Mouse (Mus musculus) embryonic facial prominence, embryonic 11.5 days (tissue): Measurements from ENCODE around the gene Ice2. TPM values are rescaled to one million over a fixed set of nuclear protein-coding genes. Genes with fewer than 3 reads are reported as not detected.

Experiments used
- ATAC-seq: fragments of 200-750 bp; cut with Nextera tagmentation; replicated peaks from 2 replicates; pipeline ENCODE4 v1.8.0; 2017; ENCODE audit warnings: low read depth; ENCODE audit not compliant: insufficient number of reproducible peaks, low FRiP score, low TSS enrichment
- DNase-seq: peaks from one replicate; pipeline ENCODE4 v3.0.0-alpha.2; 2015; ENCODE audit warnings: low spot score
- H3K27ac ChIP-seq: fragments of 300-500 bp; sonication (generic); replicated peaks from 2 replicates; pipeline ENCODE4 v1.5.1; 2014; ENCODE audit warnings: mild to moderate bottlenecking, low read depth, low read length, control low read depth
- H3K27me3 ChIP-seq: fragments of 300-500 bp; sonication (generic); 2 replicates; pipeline ENCODE4 v1.6.1; 2014; ENCODE audit warnings: mild to moderate bottlenecking, low read length, moderate library complexity, mixed read lengths; ENCODE audit not compliant: control insufficient read depth, insufficient read depth
- H3K36me3 ChIP-seq: fragments of 300-500 bp; sonication (generic); replicated peaks from 2 replicates; pipeline ENCODE4 v1.6.1; 2014; ENCODE audit warnings: low read depth, mild to moderate bottlenecking, low read length, moderate library complexity, mixed read lengths; ENCODE audit not compliant: control insufficient read depth, insufficient read depth
- H3K4me1 ChIP-seq: fragments of 300-500 bp; sonication (generic); 2 replicates; pipeline ENCODE4 v1.6.1; 2014; ENCODE audit warnings: low read length, mixed read lengths; ENCODE audit not compliant: control insufficient read depth, insufficient read depth
- H3K4me2 ChIP-seq: fragments of 300-500 bp; sonication (generic); 2 replicates; pipeline ENCODE4 v1.6.1; 2014; ENCODE audit warnings: low read depth, mild to moderate bottlenecking, control low read depth, low read length, moderate library complexity
- H3K4me3 ChIP-seq: fragments of 300-500 bp; sonication (generic); 2 replicates; pipeline ENCODE4 v1.5.1; 2014; ENCODE audit warnings: low read depth, low read length, control low read depth
- H3K9ac ChIP-seq: fragments of 300-500 bp; sonication (generic); replicated peaks from 2 replicates; pipeline ENCODE4 v1.6.1; 2014; ENCODE audit warnings: mild to moderate bottlenecking, control low read depth, low read length
- H3K9me3 ChIP-seq: fragments of 300-500 bp; sonication (generic); replicated peaks from 2 replicates; pipeline ENCODE4 v1.6.1; 2016; ENCODE audit warnings: mild to moderate bottlenecking, low read length, inconsistent platforms, mixed read lengths; ENCODE audit not compliant: control insufficient read depth
- WGBS: fragments of 180-500 bp; shearing (Covaris S2); extraction: QIAGEN DNeasy Blood & Tissue Kit; methylation state at CpG from one replicate; pipeline ENCODE4 v1.1.7; 2014; 5-methylcytosine and 5-hydroxymethylcytosine counted together
- polyA plus RNA-seq: library from polyadenylated mRNA; unstranded; fragments of >200 nt; fragmentation: Nextera tagmentation; extraction: Ambion mirVana; gene quantifications from 2 replicates; pipeline ENCODE4 v1.2.1, GENCODE M21; 2014

Ice2 gene
- polyA plus RNA-seq, 1 experiment from 2014 or later, result 32.1 TPM

- Histone ChIP-seq H3K27me3 (no peaks in the 10 kb centered on the region), H3K4me3 (no peak overlapping the region), H3K4me1 (peaks cover 4% of the 10 kb centered on the region; the same call in 1 of the 2 replicates), H3K36me3 (no peaks in the 10 kb centered on the region), H3K27ac (no peak overlapping the region), H3K9ac (no peak overlapping the region), H3K4me2 (no peak overlapping the region), H3K9me3 (no peaks in the 10 kb centered on the region)
- DNase-seq (no peak), ATAC-seq (no peak)
- WGBS, result 61% methylated on average over 3 of the region's 3 CpGs
Measured at GRCm38 (mm10) chr9:69448801-69449200, 51.1 kb downstream of the Ice2 start.

DNA sequence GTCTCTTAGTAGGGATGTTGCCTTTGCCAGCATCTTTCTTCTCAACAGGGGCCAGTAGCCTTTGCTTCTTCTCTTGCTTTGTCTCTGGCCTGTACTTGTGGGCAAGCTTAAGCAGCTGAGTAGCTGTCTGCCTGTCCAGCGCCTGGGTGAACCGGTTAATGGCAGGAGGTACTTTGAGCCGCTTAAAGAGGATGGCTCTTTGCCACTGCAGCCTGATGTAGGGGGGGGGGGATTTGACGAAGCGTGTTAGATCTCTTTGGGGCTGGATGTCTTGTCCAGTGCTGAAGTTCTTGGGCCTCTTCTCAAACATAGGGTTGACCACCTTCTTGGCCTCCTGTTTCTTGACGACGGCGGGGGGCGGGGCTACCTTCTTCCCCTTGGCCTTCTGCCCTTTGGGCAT, 52.9 kb downstream of the Ice2 start:
- Histone ChIP-seq H3K9me3 (no peaks in the 10 kb centered on the region), H3K4me1 (peaks cover 4% of the 10 kb centered on the region; the same call in 1 of the 2 replicates), H3K27me3 (no peaks in the 10 kb centered on the region), H3K4me2 (no peak overlapping the region), H3K9ac (no peak overlapping the region), H3K27ac (no peak overlapping the region), H3K4me3 (no peak overlapping the region), H3K36me3 (no peaks in the 10 kb centered on the region)
- 73% methylated on average over 9 of the region's 9 CpGs for WGBS
- no peak for DNase-seq
- ATAC-seq, result no peak

- Histone ChIP-seq H3K9ac (no peak overlapping the region), H3K4me2 (no peak overlapping the region), H3K9me3 (no peaks in the 10 kb centered on the region), H3K4me1 (peaks cover 4% of the 10 kb centered on the region; the same call in 1 of the 2 replicates), H3K27me3 (no peaks in the 10 kb centered on the region), H3K36me3 (no peaks in the 10 kb centered on the region), H3K27ac (no peak overlapping the region), H3K4me3 (no peak overlapping the region)
- 90% methylated on average over 10 of the region's 10 CpGs for WGBS
- ATAC-seq, result no peak
- no peak for DNase-seq
Measured at GRCm38 (mm10) chr9:69451886-69452810, 54.4 kb downstream of the Ice2 start.

DNA sequence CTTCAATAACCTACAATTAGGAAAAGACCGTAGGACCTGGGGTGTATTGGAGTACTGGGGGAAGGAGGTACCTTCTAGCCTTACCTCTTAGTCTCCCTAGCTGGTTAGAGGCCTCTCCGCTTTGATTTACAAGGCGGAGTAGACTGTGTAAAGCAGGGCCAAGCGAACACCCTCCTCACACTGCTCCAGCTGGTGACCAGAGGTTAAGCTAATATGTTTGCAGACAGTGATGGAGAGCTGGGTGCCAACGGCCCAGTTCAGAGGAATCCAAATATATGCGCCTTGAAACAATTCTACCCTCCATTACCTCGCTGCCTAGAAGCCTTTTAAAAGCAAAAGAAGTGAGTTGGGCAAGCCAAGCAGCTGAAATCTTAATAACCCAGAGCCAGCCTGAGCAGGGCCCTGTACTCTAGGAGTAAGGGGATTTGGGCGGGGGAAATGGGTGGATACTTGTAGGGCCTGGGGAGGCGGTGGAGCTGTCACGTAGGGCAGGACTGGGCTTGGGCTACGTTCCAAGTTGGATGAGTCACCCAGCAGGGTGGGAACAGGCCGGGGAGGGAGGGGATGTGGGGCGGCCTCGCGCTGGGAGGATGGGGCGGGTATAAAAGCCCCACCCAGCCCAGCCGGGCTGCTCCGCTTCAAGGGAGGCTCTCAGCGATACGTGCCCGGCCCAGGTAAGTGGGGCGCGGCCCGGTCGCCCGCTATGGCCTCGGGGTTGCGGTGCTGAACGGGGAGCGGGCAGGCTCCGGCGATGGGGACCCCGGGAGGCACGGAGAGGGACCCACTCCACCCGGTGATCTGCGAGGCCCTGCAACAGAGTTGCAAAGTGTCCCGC, 55.6 kb downstream of the Ice2 start, which contains the start of gene Anxa2:
Gene Anxa2, plus strand, starts transcription at position 555 of the 835 bp plus-strand sequence.
- Histone ChIP-seq H3K4me2 (peak within 1 kb of the TSS; percentile 85), H3K27ac (peak within 1 kb of the TSS; percentile 73), H3K9ac (peak within 1 kb of the TSS; percentile 78), H3K9me3 (no peaks in the 10 kb centered on the region), H3K27me3 (no peaks in the 10 kb centered on the region), H3K4me1 (peaks cover 7% of the 10 kb centered on the region), H3K36me3 (no peaks in the 10 kb centered on the region), H3K4me3 (peak within 1 kb of the TSS; percentile 61)
- 11% methylated on average over 37 of the region's 37 CpGs for WGBS
- peak; percentile 88 for ATAC-seq
- peak; percentile 79 for DNase-seq

DNA sequence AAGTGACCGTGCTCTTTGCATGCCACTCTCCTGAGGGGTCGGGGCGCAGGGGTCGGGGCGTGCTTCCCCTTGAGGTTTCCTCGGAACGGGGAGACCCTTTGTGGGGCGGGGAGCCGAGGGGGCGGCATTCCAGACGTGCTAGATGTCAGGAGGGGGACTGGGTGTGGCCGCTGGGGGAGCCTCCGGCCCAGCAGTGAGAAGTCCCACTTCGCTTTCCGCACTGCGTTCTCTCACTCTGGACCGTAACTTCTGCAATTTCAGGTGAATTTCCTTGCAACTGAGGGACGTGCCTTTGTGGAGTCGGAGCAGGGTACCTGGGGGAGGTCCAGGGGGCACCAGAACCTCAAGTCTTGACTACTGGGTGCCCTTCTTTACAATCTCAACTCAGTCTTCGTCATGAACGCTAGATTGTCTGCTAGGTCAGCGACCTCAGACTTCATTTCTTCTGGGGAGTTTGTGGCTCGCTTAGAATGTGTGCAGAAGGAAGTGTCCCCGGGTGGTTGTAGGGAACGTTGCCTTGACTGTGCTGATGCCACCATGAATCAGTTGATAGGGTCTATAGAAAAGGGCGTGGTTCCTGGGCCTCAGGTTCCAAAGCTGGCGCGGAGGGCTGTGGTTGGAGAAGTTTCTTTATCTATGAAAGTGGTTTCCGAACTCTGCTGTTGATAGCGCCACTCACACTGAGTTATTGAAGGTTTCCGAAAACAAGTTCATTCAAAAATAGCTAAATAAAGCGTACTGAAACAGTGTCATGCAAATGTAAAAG, 56.4 kb downstream of the Ice2 start:
- H3K36me3 ChIP-seq, result no peaks in the 10 kb centered on the region
- H3K4me3 ChIP-seq, result peak overlapping the region; percentile 61
- peaks cover 7% of the 10 kb centered on the region for H3K4me1 ChIP-seq
- peak overlapping the region; percentile 85 for H3K4me2 ChIP-seq
- no peak for DNase-seq
- H3K27me3 ChIP-seq, result no peaks in the 10 kb centered on the region
- no peaks in the 10 kb centered on the region for H3K9me3 ChIP-seq
- peak overlapping the region; percentile 73 for H3K27ac ChIP-seq
- no peak; the same call in 1 of the 2 replicates for ATAC-seq
- peak overlapping the region; percentile 78 for H3K9ac ChIP-seq
- 8% methylated on average over 29 of the region's 32 CpGs for WGBS

GRCm38 (mm10) chr9:69454691-69455090, 57.0 kb downstream of the Ice2 start:
- ATAC-seq (no peak), DNase-seq (no peak)
- Histone ChIP-seq H3K27me3 (no peaks in the 10 kb centered on the region), H3K4me1 (peaks cover 7% of the 10 kb centered on the region), H3K27ac (no peak overlapping the region), H3K9me3 (no peaks in the 10 kb centered on the region), H3K4me3 (peak overlapping the region; percentile 61), H3K9ac (no peak overlapping the region), H3K36me3 (no peaks in the 10 kb centered on the region), H3K4me2 (peak overlapping the region; percentile 85)
- 64% methylated on average over 4 of the region's 4 CpGs for WGBS

- Histone ChIP-seq H3K36me3 (no peaks in the 10 kb centered on the region), H3K9me3 (no peaks in the 10 kb centered on the region), H3K4me2 (peak overlapping the region; percentile 24; the same call in 1 of the 2 replicates), H3K9ac (no peak overlapping the region), H3K4me3 (no peak overlapping the region), H3K27ac (no peak overlapping the region), H3K4me1 (peaks cover 9% of the 10 kb centered on the region), H3K27me3 (no peaks in the 10 kb centered on the region)
- DNase-seq, result no peak
- WGBS, result 70% methylated on average over 4 of the region's 4 CpGs
- no peak for ATAC-seq
Measured at GRCm38 (mm10) chr9:69455391-69455790, 57.7 kb downstream of the Ice2 start.
